Mouse (Mus musculus) midbrain, postnatal 0 days (tissue): ENCODE measurements around the gene Ints13. TPM values are rescaled to one million over a fixed set of nuclear protein-coding genes. Genes with fewer than 3 reads are reported as not detected.
"Not testable (repeated sequence)": the region's sequence is repeated elsewhere in the genome, so short reads cannot be mapped to it uniquely, and the experiment has no call there.

Experiments
- ATAC-seq: fragments of 200-750 bp; cut with Nextera tagmentation; 2 replicates; pipeline ENCODE4 v1.8.0; 2017; ENCODE audit warnings: moderate number of reproducible peaks, mild to moderate bottlenecking, moderate TSS enrichment, moderate library complexity; ENCODE audit not compliant: low FRiP score
- DNase-seq: peaks from one replicate; pipeline ENCODE4 v3.0.0-alpha.2; 2015; ENCODE audit warnings: low spot score
- H3K27ac ChIP-seq: fragments of 300-500 bp; sonication (generic); 2 replicates; pipeline ENCODE4 v1.5.1; 2014; ENCODE audit warnings: low read depth, mild to moderate bottlenecking, low read length, mixed read lengths
- H3K27me3 ChIP-seq: fragments of 300-500 bp; sonication (generic); 2 replicates; pipeline ENCODE4 v1.6.1; 2014; ENCODE audit warnings: low read length, control low read depth, mixed read lengths; ENCODE audit not compliant: insufficient read depth
- H3K36me3 ChIP-seq: fragments of 300-500 bp; sonication (generic); 2 replicates; pipeline ENCODE4 v1.6.1; 2014; ENCODE audit warnings: low read length, control low read depth, mixed read lengths; ENCODE audit not compliant: insufficient read depth
- H3K4me1 ChIP-seq: fragments of 300-500 bp; sonication (generic); 2 replicates; pipeline ENCODE4 v1.6.1; 2014; ENCODE audit warnings: mild to moderate bottlenecking, control low read depth, antibody characterized with exemption, low read length, mixed read lengths; ENCODE audit not compliant: insufficient read depth
- H3K4me2 ChIP-seq: fragments of 300-500 bp; sonication (generic); 2 replicates; pipeline ENCODE4 v1.6.1; 2014; ENCODE audit warnings: low read depth, mild to moderate bottlenecking, low read length, mixed read lengths; ENCODE audit not compliant: poor library complexity, severe bottlenecking
- H3K4me3 ChIP-seq: fragments of 300-500 bp; sonication (generic); 2 replicates; pipeline ENCODE4 v1.5.1; 2014; ENCODE audit warnings: low read depth, mild to moderate bottlenecking, low read length, moderate library complexity
- H3K9ac ChIP-seq: fragments of 300-500 bp; sonication (generic); replicated peaks from 2 replicates; pipeline ENCODE4 v1.6.1; 2014; ENCODE audit warnings: mild to moderate bottlenecking, low read length, moderate library complexity, mixed read lengths; ENCODE audit not compliant: poor library complexity, severe bottlenecking
- H3K9me3 ChIP-seq: fragments of 300-500 bp; sonication (generic); 2 replicates; pipeline ENCODE4 v1.6.1; 2016; ENCODE audit warnings: low read length, control low read depth
- CTCF ChIP-seq: IDR thresholded peaks from 2 replicates; pipeline ENCODE4 v1.5.1; 2016; ENCODE audit warnings: antibody characterized with exemption, mild to moderate bottlenecking
- WGBS: fragments of 180-500 bp; shearing (Covaris S2); extraction: QIAGEN DNeasy Blood & Tissue Kit; methylation state at CpG from one replicate; pipeline ENCODE4 v1.1.7; 2014; 5-methylcytosine and 5-hydroxymethylcytosine counted together
- polyA plus RNA-seq: library from polyadenylated mRNA; unstranded; fragments of >200 nt; fragmentation: Nextera tagmentation; extraction: Ambion mirVana; gene quantifications from 2 replicates; pipeline ENCODE4 v1.2.1, GENCODE M21; 2015
- total RNA-seq: library from RNA; depleted of rRNA; stranded (reverse); fragments of >200 nt; gene quantifications from 2 replicates; pipeline ENCODE4 v1.2.3, GENCODE M21; 2014

The Ints13 gene
- total and polyA plus RNA-seq, 2 experiments from 2014 or later = 18.4 to 20.8 TPM

DNA sequence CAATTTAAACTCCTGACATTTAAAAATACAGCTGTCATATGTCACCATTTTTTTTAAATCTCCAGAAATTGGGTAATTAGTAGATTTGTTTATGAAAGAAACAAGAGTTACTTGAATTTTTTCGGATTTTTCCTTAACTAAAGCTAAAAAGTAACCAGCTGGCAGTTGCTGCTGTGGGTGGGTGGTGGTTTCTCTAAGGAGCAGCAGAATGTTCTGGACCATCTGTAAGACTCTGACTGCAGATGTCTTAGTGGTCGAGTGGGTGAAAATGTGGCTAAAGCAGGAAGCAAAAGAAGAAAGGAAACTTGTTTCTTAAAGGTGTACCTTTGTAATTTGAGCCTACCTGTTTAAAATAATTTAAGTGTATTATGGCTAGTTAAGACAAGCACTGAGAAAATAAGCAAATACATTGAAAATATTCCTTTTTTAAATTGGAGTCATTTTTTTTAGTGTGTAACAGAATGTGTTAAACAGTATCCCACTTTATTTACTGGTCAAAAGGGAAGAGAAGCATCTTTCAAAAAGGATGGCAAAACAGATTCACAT is 2.8 kb upstream of the Ints13 start:
- Histone ChIP-seq H3K27ac (no peak overlapping the region), H3K27me3 (no peaks in the 10 kb centered on the region), H3K9ac (no peak overlapping the region), H3K4me2 (no peak overlapping the region), H3K4me3 (no peak overlapping the region), H3K9me3 (no peaks in the 10 kb centered on the region), H3K36me3 (no peaks in the 10 kb centered on the region), H3K4me1 (peaks cover 5% of the 10 kb centered on the region; the same call in 1 of the 2 replicates)
- DNase-seq = no peak
- no peak for TF ChIP-seq CTCF
- ATAC-seq = no peak
- 52% methylated on average over 2 of the region's 2 CpGs for WGBS

DNA sequence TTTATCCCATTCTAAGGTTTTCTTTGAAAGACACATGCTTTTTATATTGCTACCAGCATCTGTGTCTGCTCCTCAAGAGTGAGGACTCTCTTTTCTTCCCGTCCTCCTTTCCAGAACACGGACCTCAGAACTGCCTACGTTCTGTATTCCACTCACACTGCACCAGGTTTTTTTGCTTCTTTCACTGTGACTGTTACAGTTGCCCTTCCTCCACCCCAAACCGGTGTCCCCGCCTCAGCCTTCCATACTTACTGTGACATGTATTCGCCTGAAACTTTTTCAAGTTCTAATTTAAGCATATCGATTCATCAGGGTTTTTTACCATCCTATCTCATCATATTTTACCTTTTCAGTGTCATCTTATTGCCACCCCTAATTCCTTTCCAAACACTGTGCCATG is 951 bp upstream of the Ints13 start:
- H3K36me3 ChIP-seq = no peaks in the 10 kb centered on the region
- peak overlapping the region; percentile 90 for H3K4me3 ChIP-seq
- peak overlapping the region; percentile 89 for H3K9ac ChIP-seq
- 10% methylated on average over 7 of the region's 7 CpGs for WGBS
- H3K4me2 ChIP-seq = peak overlapping the region; percentile 72
- H3K27me3 ChIP-seq = no peaks in the 10 kb centered on the region
- TF ChIP-seq CTCF = no peak
- DNase-seq = peak; percentile 34
- no peaks in the 10 kb centered on the region for H3K9me3 ChIP-seq
- H3K27ac ChIP-seq = peak overlapping the region; percentile 97
- peaks cover 5% of the 10 kb centered on the region; the same call in 1 of the 2 replicates for H3K4me1 ChIP-seq
- no peak for ATAC-seq

DNA sequence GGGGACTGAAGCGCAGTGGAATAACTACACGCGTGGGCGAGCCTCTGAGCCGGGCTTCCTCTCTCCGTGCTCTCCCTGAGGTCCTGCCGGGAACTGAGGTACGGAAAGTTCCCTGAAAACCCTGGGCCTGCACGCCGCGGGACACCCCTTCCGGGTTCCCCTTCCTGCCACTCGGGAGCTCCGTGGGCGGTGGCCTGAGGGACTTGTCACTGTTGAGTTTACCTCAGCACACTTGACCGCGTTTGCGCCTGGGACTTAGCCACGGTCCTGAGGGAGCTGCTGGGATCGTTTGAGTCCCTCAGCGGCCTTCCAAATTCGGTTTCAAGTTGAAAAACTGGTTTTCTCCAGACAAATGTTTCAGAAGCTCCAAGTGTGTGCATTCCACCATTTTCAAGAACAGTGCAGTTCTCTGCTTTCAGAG is 486 bp upstream of the Ints13 start:
- Histone ChIP-seq H3K27ac (peak overlapping the region; percentile 97), H3K36me3 (no peaks in the 10 kb centered on the region), H3K4me3 (peak overlapping the region; percentile 90), H3K9me3 (no peaks in the 10 kb centered on the region), H3K4me2 (peak overlapping the region; percentile 72), H3K9ac (peak overlapping the region; percentile 89), H3K4me1 (peaks cover 5% of the 10 kb centered on the region; the same call in 1 of the 2 replicates), H3K27me3 (no peaks in the 10 kb centered on the region)
- under 1% methylated on average over 16 of the region's 22 CpGs for WGBS
- TF ChIP-seq CTCF = no peak
- ATAC-seq = peak; percentile 58
- peak; percentile 58 for DNase-seq

DNA sequence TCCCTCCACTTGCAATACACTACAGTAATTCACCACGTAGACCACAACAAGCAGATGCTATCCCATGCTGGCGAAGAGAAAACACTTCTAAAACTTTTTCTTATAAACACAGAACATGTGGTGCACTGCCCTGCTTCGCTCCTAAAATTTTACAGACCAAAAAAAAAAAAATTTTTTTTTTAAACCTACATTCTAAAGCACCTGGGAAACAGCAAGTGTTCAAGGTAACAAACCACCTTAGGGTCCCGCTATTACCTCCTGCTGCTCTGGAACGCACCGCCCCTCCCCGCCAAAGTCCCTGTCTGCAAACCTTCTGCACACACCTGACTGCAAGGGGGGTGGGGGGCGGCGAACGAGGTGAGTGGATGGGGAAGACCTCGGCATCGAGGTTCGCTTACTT is 732 bp downstream of the Ints13 start, which contains the start of gene Fgfr1op2:
Gene Fgfr1op2 (plus strand): TSS at position 301 of the 400 bp plus-strand sequence.
- H3K27ac ChIP-seq = peak within 1 kb of the TSS; percentile 97
- WGBS = under 1% methylated on average over 13 of the region's 13 CpGs
- H3K36me3 ChIP-seq = no peaks in the 10 kb centered on the region
- peak within 1 kb of the TSS; percentile 90 for H3K4me3 ChIP-seq
- H3K4me1 ChIP-seq = peaks cover 5% of the 10 kb centered on the region; the same call in 1 of the 2 replicates
- H3K9me3 ChIP-seq = no peaks in the 10 kb centered on the region
- no peak for ATAC-seq
- H3K9ac ChIP-seq = peak within 1 kb of the TSS; percentile 89
- no peak for DNase-seq
- no peaks in the 10 kb centered on the region for H3K27me3 ChIP-seq
- TF ChIP-seq CTCF = no peak
- H3K4me2 ChIP-seq = peak within 1 kb of the TSS; percentile 72

DNA sequence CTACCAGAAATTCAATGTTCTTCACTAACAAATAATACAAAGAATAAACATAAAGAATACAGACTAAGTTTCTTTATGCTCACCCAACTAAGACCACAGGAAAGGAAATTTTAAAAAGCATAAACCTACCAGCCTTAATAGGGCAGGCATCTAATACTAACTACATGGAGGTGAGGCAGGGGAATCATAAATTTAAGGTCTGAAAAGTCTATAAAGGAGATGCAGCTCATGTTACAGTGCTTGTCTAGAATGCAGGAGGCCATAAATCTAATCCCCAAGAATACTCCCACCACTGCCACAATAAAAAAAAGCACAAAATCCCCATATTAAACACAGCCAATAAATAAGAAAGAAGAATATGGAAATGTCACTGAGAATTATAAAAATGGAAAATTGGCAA is 5.6 kb downstream of the Ints13 start:
- no peaks in the 10 kb centered on the region for H3K36me3 ChIP-seq
- no peak for TF ChIP-seq CTCF
- DNase-seq = no peak
- H3K4me2 ChIP-seq = no peak overlapping the region
- ATAC-seq = no peak
- no peaks in the 10 kb centered on the region for H3K9me3 ChIP-seq
- H3K27ac ChIP-seq = no peak overlapping the region
- H3K4me3 ChIP-seq = no peak overlapping the region
- H3K27me3 ChIP-seq = no peaks in the 10 kb centered on the region
- H3K9ac ChIP-seq = no peak overlapping the region
- peaks cover 3% of the 10 kb centered on the region; the same call in 1 of the 2 replicates for H3K4me1 ChIP-seq

DNA sequence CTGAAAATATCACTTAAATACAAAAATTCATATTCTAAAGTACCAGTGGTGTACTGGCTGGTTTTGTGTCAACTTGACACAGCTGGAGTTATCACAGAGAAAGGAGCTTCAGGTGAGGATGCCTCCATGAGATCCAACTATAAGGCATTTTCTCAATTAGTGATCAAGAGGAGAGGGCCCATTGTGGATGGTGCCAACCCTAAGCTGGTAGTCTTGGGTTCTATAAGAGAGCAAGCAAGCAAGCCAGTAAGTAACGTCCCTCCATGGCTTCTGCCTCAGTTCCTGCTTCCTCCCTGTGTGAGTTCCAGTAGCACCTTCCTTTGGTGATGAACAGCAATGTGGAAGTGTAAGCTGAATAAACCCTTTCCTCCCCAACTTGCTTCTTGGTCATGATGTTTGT is 15.2 kb downstream of the Ints13 start:
- not testable (repeated sequence) for H3K27me3 ChIP-seq, DNase-seq, H3K27ac ChIP-seq, H3K9me3 ChIP-seq, ATAC-seq, H3K9ac ChIP-seq, H3K4me1 ChIP-seq, H3K4me2 ChIP-seq, H3K4me3 ChIP-seq
- H3K36me3 ChIP-seq = peaks cover 19% of the 10 kb centered on the region
- WGBS = 92% methylated on average over 1 of the region's 1 CpGs
